Mouse (Mus musculus): ENCODE data around the gene Mafk.

GRCm38 (mm10) chr5:139811677-139812397 is 20.5 kb downstream of the Mafk start:
- TF ChIP-seq CTCF (conservative IDR thresholded peaks at IDR 0.05; ENCODE audit: insufficient read depth, insufficient read length, low read depth, low read length) (no peak), POLR2A (IDR thresholded peaks at IDR 0.05; ENCODE audit: low read depth, low read length) (no peak)
